Mouse (Mus musculus): ENCODE measurements at regions not wholly inside any gene's neighbourhood (a gene's known extent, or its start where the extent isn't known, plus 50 kb on each side); places are given as distances from the start of the nearest gene placed in this dataset.

- Histone ChIP-seq H3K4me3 (ENCODE audit: low read depth, low read length) (no peak overlapping the region), H3K27me3 (ENCODE audit: insufficient read depth, low read length) (no peaks in the 10 kb centered on the region), H3K36me3 (ENCODE audit: insufficient read depth, low read length) (no peaks in the 10 kb centered on the region), H3K9me3 (ENCODE audit: low read length) (no peaks in the 10 kb centered on the region), H3K9ac (replicated peaks; ENCODE audit: low read length, poor library complexity, severe bottlenecking) (no peak overlapping the region), H3K4me1 (ENCODE audit: insufficient read depth, low read length) (no peaks in the 10 kb centered on the region), H3K4me2 (ENCODE audit: low read depth, low read length, poor library complexity, severe bottlenecking) (no peak overlapping the region), H3K27ac (ENCODE audit: low read depth, low read length) (no peak overlapping the region)
- ATAC-seq (ENCODE audit: low FRiP score) (no peak), DNase-seq (ENCODE audit: low spot score) (no peak)
- TF ChIP-seq CTCF (IDR thresholded peaks at IDR 0.05), result no peak
- WGBS, result 94% methylated on average over 6 of the region's 6 CpGs
Measured at GRCm38 (mm10) chr16:42499514-42499913, 159.1 kb upstream of the Gap43 start.

- no peak overlapping the region for H3K4me3 ChIP-seq (ENCODE audit: low read depth, low read length)
- H3K4me1 ChIP-seq (ENCODE audit: insufficient read depth, low read length), result no peaks in the 10 kb centered on the region
- no peak for TF ChIP-seq CTCF (IDR thresholded peaks at IDR 0.05)
- DNase-seq (ENCODE audit: low spot score) (no peak), ATAC-seq (ENCODE audit: low FRiP score) (no peak)
- no peak overlapping the region for H3K9ac ChIP-seq (replicated peaks; ENCODE audit: low read length, poor library complexity, severe bottlenecking)
- WGBS, result 48% methylated on average over 2 of the region's 2 CpGs
- no peaks in the 10 kb centered on the region for H3K9me3 ChIP-seq (ENCODE audit: low read length)
- H3K4me2 ChIP-seq (ENCODE audit: low read depth, low read length, poor library complexity, severe bottlenecking), result no peak overlapping the region
- no peak overlapping the region for H3K27ac ChIP-seq (ENCODE audit: low read depth, low read length)
- H3K27me3 ChIP-seq (ENCODE audit: insufficient read depth, low read length), result no peaks in the 10 kb centered on the region
- H3K36me3 ChIP-seq (ENCODE audit: insufficient read depth, low read length), result no peaks in the 10 kb centered on the region
Measured at GRCm38 (mm10) chr16:42498368-42498767, 157.9 kb upstream of the Gap43 start.

GRCm38 (mm10) chr16:42493596-42493995 is 153.1 kb upstream of the Gap43 start:
- no peak for ATAC-seq (ENCODE audit: low FRiP score)
- H3K4me1 ChIP-seq (ENCODE audit: insufficient read depth, low read length), result no peaks in the 10 kb centered on the region
- no peak overlapping the region for H3K4me2 ChIP-seq (ENCODE audit: low read depth, low read length, poor library complexity, severe bottlenecking)
- TF ChIP-seq CTCF (IDR thresholded peaks at IDR 0.05), result no peak
- 98% methylated on average over 1 of the region's 1 CpGs for whole genome bisulfite sequencing
- H3K9me3 ChIP-seq (ENCODE audit: low read length), result no peaks in the 10 kb centered on the region
- H3K4me3 ChIP-seq (ENCODE audit: low read depth, low read length), result no peak overlapping the region
- no peak overlapping the region for H3K9ac ChIP-seq (replicated peaks; ENCODE audit: low read length, poor library complexity, severe bottlenecking)
- no peaks in the 10 kb centered on the region for H3K36me3 ChIP-seq (ENCODE audit: insufficient read depth, low read length)
- no peaks in the 10 kb centered on the region for H3K27me3 ChIP-seq (ENCODE audit: insufficient read depth, low read length)
- H3K27ac ChIP-seq (ENCODE audit: low read depth, low read length), result no peak overlapping the region
- DNase-seq (ENCODE audit: low spot score), result no peak

- WGBS, result 25% methylated on average over 4 of the region's 4 CpGs
- no peaks in the 10 kb centered on the region for H3K4me1 ChIP-seq (ENCODE audit: insufficient read depth, low read length)
- no peak overlapping the region for H3K9ac ChIP-seq (replicated peaks; ENCODE audit: low read length, poor library complexity, severe bottlenecking)
- no peaks in the 10 kb centered on the region for H3K9me3 ChIP-seq (ENCODE audit: low read length)
- no peak for TF ChIP-seq CTCF (IDR thresholded peaks at IDR 0.05)
- no peak overlapping the region for H3K4me2 ChIP-seq (ENCODE audit: low read depth, low read length, poor library complexity, severe bottlenecking)
- H3K27ac ChIP-seq (ENCODE audit: low read depth, low read length), result no peak overlapping the region
- no peak for ATAC-seq (ENCODE audit: low FRiP score)
- no peaks in the 10 kb centered on the region for H3K27me3 ChIP-seq (ENCODE audit: insufficient read depth, low read length)
- DNase-seq (ENCODE audit: low spot score), result peak; percentile 24
- H3K4me3 ChIP-seq (ENCODE audit: low read depth, low read length), result no peak overlapping the region
- H3K36me3 ChIP-seq (ENCODE audit: insufficient read depth, low read length), result no peaks in the 10 kb centered on the region
Measured at GRCm38 (mm10) chr16:42488745-42489144, 148.3 kb upstream of the Gap43 start.

GRCm38 (mm10) chr16:42479978-42480377 is 139.5 kb upstream of the Gap43 start:
- no peak overlapping the region for H3K9ac ChIP-seq (replicated peaks; ENCODE audit: low read length, poor library complexity, severe bottlenecking)
- TF ChIP-seq CTCF (IDR thresholded peaks at IDR 0.05), result no peak
- H3K4me1 ChIP-seq (ENCODE audit: insufficient read depth, low read length), result no peaks in the 10 kb centered on the region
- no peaks in the 10 kb centered on the region for H3K36me3 ChIP-seq (ENCODE audit: insufficient read depth, low read length)
- no peaks in the 10 kb centered on the region for H3K27me3 ChIP-seq (ENCODE audit: insufficient read depth, low read length)
- no peak overlapping the region for H3K27ac ChIP-seq (ENCODE audit: low read depth, low read length)
- no peak for ATAC-seq (ENCODE audit: low FRiP score)
- H3K4me2 ChIP-seq (ENCODE audit: low read depth, low read length, poor library complexity, severe bottlenecking), result no peak overlapping the region
- WGBS, result 35% methylated on average over 5 of the region's 5 CpGs
- H3K4me3 ChIP-seq (ENCODE audit: low read depth, low read length), result no peak overlapping the region
- H3K9me3 ChIP-seq (ENCODE audit: low read length), result no peaks in the 10 kb centered on the region
- no peak for DNase-seq (ENCODE audit: low spot score)

- DNase-seq (ENCODE audit: low spot score) (peak; percentile 13), ATAC-seq (ENCODE audit: low FRiP score) (no peak)
- 52% methylated on average over 1 of the region's 1 CpGs for WGBS
- Histone ChIP-seq H3K27me3 (ENCODE audit: insufficient read depth, low read length) (no peaks in the 10 kb centered on the region), H3K36me3 (ENCODE audit: insufficient read depth, low read length) (no peaks in the 10 kb centered on the region), H3K9me3 (ENCODE audit: low read length) (no peaks in the 10 kb centered on the region), H3K9ac (replicated peaks; ENCODE audit: low read length, poor library complexity, severe bottlenecking) (no peak overlapping the region), H3K27ac (ENCODE audit: low read depth, low read length) (no peak overlapping the region), H3K4me3 (ENCODE audit: low read depth, low read length) (no peak overlapping the region), H3K4me1 (ENCODE audit: insufficient read depth, low read length) (no peaks in the 10 kb centered on the region), H3K4me2 (ENCODE audit: low read depth, low read length, poor library complexity, severe bottlenecking) (no peak overlapping the region)
- no peak for TF ChIP-seq CTCF (IDR thresholded peaks at IDR 0.05)
Measured at GRCm38 (mm10) chr16:42466976-42467375, 126.5 kb upstream of the Gap43 start.

All from midbrain, postnatal 0 days (tissue).